Mouse (Mus musculus) CD4-positive naive resting alpha-beta T cell, adult 76 days (primary cell): Measurements from ENCODE around the gene Gbe1. TPM values are rescaled to one million over a fixed set of nuclear protein-coding genes. Genes with fewer than 3 reads are reported as not detected.

Source experiments
- total RNA-seq: library from RNA; stranded (reverse); gene quantifications from one replicate; pipeline ENCODE4 v1.2.4, GENCODE M21; 2023

The Gbe1 gene
- total RNA-seq: 12.0 TPM

GRCm38 (mm10) chr16:70313886-70314577 is at the start of gene Gbe1:
Gbe1 (plus strand) TSS chr16:70313949.

